Mouse (Mus musculus) small intestine, adult 2 months (tissue): ENCODE data around the gene Dpp8. TPM values are rescaled to one million over a fixed set of nuclear protein-coding genes. Genes with fewer than 3 reads are reported as not detected.

Experiments
- H3K27ac ChIP-seq: fragments of 200-500 bp; 2 replicates; pipeline ENCODE4 v1.5.1; 2012; ENCODE audit warnings: low read depth, low read length, control low read depth, inconsistent platforms; ENCODE audit not compliant: insufficient read depth
- H3K27me3 ChIP-seq: fragments of 200-500 bp; 2 replicates; pipeline ENCODE4 v1.6.1; 2012; ENCODE audit warnings: mild to moderate bottlenecking, moderate library complexity, low read length, inconsistent platforms; ENCODE audit not compliant: control insufficient read depth, insufficient read depth
- H3K36me3 ChIP-seq: fragments of 200-500 bp; 2 replicates; pipeline ENCODE4 v1.6.1; 2012; ENCODE audit warnings: mild to moderate bottlenecking, low read length, control low read depth, inconsistent platforms; ENCODE audit not compliant: control insufficient read depth, insufficient read depth
- H3K4me1 ChIP-seq: fragments of 200-500 bp; 2 replicates; pipeline ENCODE4 v1.6.1; 2012; ENCODE audit warnings: low read length, inconsistent platforms, mixed read lengths; ENCODE audit not compliant: control insufficient read depth, insufficient read depth, insufficient read length
- H3K4me3 ChIP-seq: fragments of 200-500 bp; 2 replicates; pipeline ENCODE4 v1.5.1; 2012; ENCODE audit warnings: low read depth, mild to moderate bottlenecking, control low read depth, inconsistent platforms, low read length, moderate library complexity
- CTCF ChIP-seq: fragments of 200-500 bp; IDR thresholded peaks from 2 replicates; pipeline ENCODE4 v1.5.1; 2012; ENCODE audit warnings: low read depth, mild to moderate bottlenecking, control low read depth, inconsistent platforms, low read length, moderate library complexity, mixed read lengths; ENCODE audit not compliant: insufficient replicate concordance, insufficient read length; ENCODE audit errors: extremely low read depth
- POLR2A ChIP-seq: fragments of 200-500 bp; IDR thresholded peaks from 2 replicates; pipeline ENCODE4 v1.6.1; 2012; ENCODE audit warnings: low read depth, mild to moderate bottlenecking, control low read depth, inconsistent platforms, low read length, moderate library complexity
- WGBS: fragments of 180-500 bp; shearing (Covaris S2); methylation state at CpG from one replicate; pipeline ENCODE4 v1.1.7; 2018; 5-methylcytosine and 5-hydroxymethylcytosine counted together
- polyA plus RNA-seq: library from polyadenylated mRNA; depleted of rRNA; stranded (reverse); fragments of >200 nt; gene quantifications from 2 replicates; pipeline ENCODE4 v1.2.3, GENCODE M21; 2012

Gene Dpp8
- polyA plus RNA-seq, 1 experiment, result 21.4 TPM

DNA sequence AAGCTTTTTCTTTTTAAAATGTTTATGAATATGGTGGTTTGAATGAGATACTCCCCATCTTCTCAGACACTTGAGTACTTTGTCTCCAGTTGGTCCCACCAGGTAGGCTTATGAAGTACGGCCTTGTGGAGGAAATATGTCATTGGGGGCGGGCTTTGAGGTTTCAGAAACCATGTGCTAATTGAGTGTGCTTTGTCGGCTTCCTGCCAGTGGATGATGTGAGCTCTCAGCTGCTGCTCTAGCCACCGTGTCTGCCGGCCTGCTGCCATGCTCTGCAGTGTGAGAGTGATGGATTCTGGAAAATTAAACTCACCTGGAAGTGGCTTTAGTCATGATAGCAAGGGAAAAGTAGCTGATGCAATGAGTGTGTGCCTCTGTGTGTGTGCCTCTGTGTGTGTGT lies 55.3 kb downstream of the Dpp8 start:
- H3K27ac ChIP-seq, result no peak overlapping the region
- no peaks in the 10 kb centered on the region for H3K27me3 ChIP-seq
- H3K4me1 ChIP-seq, result no peaks in the 10 kb centered on the region; the same call in 1 of the 2 replicates
- 47% methylated on average over 5 of the region's 5 CpGs for WGBS
- no peak overlapping the region for H3K4me3 ChIP-seq
- TF ChIP-seq POLR2A, result no peak
- TF ChIP-seq CTCF, result no peak
- peaks cover 9% of the 10 kb centered on the region for H3K36me3 ChIP-seq

DNA sequence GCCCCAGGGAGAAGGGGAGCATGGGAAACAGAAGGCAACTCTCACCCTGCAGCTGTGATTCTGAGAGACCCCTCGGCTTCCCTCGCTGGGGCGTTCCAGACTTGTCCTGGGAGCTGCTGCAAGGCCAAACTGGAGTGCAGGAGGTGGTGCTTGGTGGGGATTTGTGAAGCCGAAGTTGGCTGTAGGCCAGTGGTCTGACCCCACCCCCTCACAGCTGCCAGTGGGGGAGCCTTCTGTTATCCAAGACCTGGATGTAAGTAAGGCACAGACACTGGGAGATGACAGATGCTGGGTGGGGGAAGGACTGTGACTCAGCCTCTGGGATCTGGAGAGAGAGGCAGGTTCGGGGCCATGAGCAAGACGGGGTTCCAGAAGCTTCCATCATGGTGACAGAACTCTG lies 62.0 kb downstream of the Dpp8 start:
- WGBS, result 60% methylated on average over 6 of the region's 6 CpGs
- H3K4me1 ChIP-seq, result no peaks in the 10 kb centered on the region
- TF ChIP-seq CTCF (no peak), POLR2A (no peak)
- no peak overlapping the region for H3K4me3 ChIP-seq
- no peaks in the 10 kb centered on the region for H3K36me3 ChIP-seq
- no peaks in the 10 kb centered on the region for H3K27me3 ChIP-seq
- H3K27ac ChIP-seq, result no peak overlapping the region

DNA sequence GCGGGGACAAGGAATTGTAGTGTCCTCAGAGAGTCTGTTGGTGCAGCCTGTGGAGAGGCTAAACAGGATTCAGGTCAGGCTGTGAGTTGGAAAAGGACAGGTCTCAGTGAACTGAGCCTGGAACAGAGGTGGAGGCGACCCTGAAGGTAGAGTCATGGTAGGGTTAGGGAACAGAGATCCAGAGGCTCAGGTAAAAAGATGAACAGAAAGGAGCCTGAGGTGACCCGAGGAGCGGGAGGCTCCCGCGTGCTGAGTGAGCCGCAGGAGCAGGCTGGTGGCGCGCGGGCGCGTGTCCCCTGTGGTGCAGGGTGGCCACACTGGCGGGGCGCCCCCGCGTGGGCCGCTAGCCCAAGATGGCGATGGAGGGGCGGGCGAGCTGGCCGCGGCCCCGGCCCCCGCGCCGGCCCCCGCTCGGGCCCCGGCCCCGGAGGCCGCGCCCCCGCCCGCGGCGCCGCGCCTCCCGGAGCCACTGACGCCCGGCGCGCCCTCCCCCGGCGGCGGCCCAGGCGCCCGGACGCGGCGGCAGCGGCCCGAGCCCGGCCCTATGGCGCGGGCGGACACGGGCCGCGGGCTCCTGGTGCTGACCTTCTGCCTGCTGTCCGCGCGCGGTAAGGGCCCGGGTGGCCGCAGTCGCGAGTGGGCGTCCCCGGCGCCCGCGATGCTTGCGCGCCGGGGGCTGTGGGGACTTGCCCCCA lies 68.9 kb downstream of the Dpp8 start, which contains the start of gene Igdcc4:
Igdcc4 (plus strand) TSS at position 496 of the 695 bp plus-strand sequence.
- WGBS, result 5% methylated on average over 73 of the region's 76 CpGs
- no peak within 1 kb of the TSS for H3K27ac ChIP-seq
- peak within 1 kb of the TSS; percentile 56 for H3K4me3 ChIP-seq
- H3K36me3 ChIP-seq, result no peaks in the 10 kb centered on the region
- peaks cover 11% of the 10 kb centered on the region for H3K27me3 ChIP-seq
- TF ChIP-seq CTCF (no peak), POLR2A (no peak)
- peaks cover 9% of the 10 kb centered on the region for H3K4me1 ChIP-seq

DNA sequence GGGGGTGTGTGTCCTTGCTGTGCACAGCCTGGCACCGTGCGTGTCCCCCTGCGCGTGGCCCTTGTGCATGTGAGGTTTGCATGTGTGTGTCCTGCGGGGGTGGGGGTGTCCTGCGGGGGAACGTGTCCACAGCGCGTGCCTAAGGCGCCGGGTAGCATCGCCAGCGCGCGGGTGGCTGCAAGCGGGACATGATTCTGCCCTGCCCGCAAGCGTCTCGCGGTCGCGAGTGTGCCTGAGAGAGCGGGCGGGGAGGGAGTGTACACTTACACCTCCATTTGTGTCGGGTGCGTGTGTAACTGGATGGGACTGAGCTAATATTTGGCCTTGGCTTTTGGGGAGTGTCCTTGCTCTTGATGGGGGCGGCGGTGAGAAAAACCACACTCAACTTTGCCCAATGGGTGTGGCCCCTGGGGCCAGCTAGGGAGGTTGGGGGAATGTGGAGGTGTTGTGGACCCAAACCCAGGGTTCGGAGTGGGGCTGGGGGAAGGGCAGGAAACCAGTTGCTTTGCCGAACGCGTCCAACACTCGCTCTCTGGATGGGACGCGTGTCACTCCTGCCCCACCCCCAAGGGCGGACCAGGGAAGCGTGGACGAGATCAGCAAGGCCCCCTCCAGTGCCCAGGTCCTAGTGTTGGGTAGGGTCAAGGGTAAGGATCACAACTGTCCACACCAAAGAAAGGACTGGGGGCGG lies 69.6 kb downstream of the Dpp8 start:
- WGBS, result under 1% methylated on average over 39 of the region's 39 CpGs
- TF ChIP-seq POLR2A (no peak), CTCF (no peak)
- Histone ChIP-seq H3K27ac (no peak overlapping the region), H3K4me3 (peak overlapping the region; percentile 56), H3K27me3 (peaks cover 11% of the 10 kb centered on the region), H3K4me1 (peaks cover 12% of the 10 kb centered on the region), H3K36me3 (no peaks in the 10 kb centered on the region)

DNA sequence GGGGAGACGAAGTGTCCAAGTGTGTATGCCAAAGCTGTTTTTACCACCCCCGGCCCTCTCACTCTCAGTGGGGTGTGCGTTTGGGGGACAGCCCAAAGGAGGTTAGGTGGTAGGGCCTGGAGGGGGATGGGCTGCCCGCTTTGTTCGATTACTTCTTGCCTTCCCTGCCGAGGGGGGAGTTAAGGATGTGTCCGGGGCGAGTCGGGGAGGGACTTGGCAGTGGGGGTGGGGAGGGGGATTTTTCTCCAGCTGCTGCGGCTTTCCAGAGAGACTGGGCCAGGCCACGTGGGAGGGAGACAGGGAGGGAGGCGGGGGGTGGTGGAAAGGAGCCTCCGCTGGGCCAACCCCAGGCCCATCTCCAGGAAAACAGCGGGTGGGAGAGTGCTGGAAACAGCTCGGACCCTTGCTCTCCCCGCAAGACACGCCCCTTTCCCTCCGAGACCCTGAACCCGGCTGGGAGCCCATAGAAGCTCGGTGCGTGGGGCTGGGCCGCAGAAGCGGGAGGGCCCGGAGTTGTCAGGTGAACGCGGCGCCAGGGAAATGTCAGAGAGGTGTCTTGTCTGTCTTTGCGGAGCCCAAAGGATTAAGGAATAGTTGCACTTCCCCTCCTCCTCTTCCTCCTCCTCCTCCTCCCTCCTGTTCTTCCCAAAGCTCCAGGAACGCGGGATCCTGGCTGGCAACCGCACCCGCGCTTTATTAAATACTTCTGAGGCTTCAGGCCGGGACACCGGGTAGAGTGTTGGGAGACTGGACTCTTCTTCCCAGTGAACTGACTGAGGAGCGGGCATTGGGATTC lies 70.4 kb downstream of the Dpp8 start:
- Histone ChIP-seq H3K27ac (no peak overlapping the region), H3K36me3 (no peaks in the 10 kb centered on the region), H3K4me3 (peak overlapping the region; percentile 56), H3K27me3 (peaks cover 11% of the 10 kb centered on the region), H3K4me1 (peaks cover 12% of the 10 kb centered on the region)
- TF ChIP-seq POLR2A (no peak), CTCF (no peak)
- 49% methylated on average over 36 of the region's 36 CpGs for WGBS

DNA sequence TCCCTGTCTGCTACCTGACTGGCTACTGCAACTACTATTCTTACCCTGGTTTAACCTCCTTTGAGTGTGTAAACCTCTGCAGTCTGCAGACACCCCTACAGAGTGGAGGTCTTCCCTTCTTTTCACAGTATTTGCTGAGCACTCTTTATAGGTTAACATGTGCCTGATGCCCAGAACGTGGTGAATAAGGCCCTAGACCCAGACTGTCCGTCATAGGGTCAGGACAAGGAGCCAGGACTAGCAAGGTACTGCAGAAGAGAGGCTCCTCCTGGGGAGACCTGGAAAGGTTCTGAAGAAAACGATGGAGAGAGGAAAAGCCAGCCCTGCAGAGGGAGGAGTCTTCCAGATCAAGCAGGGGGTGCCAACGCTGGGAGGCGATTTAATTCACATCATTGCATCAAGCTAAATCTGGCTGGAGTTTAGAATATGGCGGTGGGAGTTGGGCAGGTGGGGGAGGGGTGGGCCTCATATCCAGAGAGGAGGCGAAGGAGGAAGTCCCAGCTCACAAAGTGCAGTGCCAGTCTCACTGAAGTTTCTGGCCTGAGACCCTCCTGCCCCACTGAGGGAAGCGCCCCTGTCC lies 71.0 kb downstream of the Dpp8 start:
- TF ChIP-seq CTCF, result no peak
- no peak for TF ChIP-seq POLR2A
- H3K4me3 ChIP-seq, result no peak overlapping the region
- no peaks in the 10 kb centered on the region for H3K36me3 ChIP-seq
- H3K27ac ChIP-seq, result no peak overlapping the region
- peaks cover 12% of the 10 kb centered on the region for H3K4me1 ChIP-seq
- H3K27me3 ChIP-seq, result peaks cover 11% of the 10 kb centered on the region
- WGBS, result 64% methylated on average over 8 of the region's 8 CpGs
